Mouse (Mus musculus) stomach, embryonic 14.5 days (tissue): ENCODE data around the gene Dapk1. TPM values are rescaled to one million over a fixed set of nuclear protein-coding genes. Genes with fewer than 3 reads are reported as not detected.

Experiments used
- ATAC-seq: fragments of 200-750 bp; cut with Nextera tagmentation; 2 replicates; pipeline ENCODE4 v1.8.0; 2017; ENCODE audit warnings: low read depth, moderate TSS enrichment; ENCODE audit not compliant: insufficient number of reproducible peaks, insufficient read depth, low FRiP score
- H3K27ac ChIP-seq: fragments of 300-500 bp; sonication (generic); 2 replicates; pipeline ENCODE4 v1.5.1; 2014; ENCODE audit warnings: mild to moderate bottlenecking, low read length, moderate library complexity, mixed read lengths
- H3K27me3 ChIP-seq: fragments of 300-500 bp; sonication (generic); 2 replicates; pipeline ENCODE4 v1.6.1; 2014; ENCODE audit warnings: low read length, control low read depth, mixed read lengths; ENCODE audit not compliant: control insufficient read depth, insufficient read depth
- H3K36me3 ChIP-seq: fragments of 300-500 bp; sonication (generic); 2 replicates; pipeline ENCODE4 v1.6.1; 2014; ENCODE audit warnings: mild to moderate bottlenecking, control low read depth, low read length, moderate library complexity, mixed read lengths; ENCODE audit not compliant: control insufficient read depth, insufficient read depth
- H3K4me1 ChIP-seq: fragments of 300-500 bp; sonication (generic); 2 replicates; pipeline ENCODE4 v1.6.1; 2014; ENCODE audit warnings: low read length, control low read depth, mixed read lengths; ENCODE audit not compliant: control insufficient read depth, insufficient read depth
- H3K4me2 ChIP-seq: fragments of 300-500 bp; sonication (generic); replicated peaks from 2 replicates; pipeline ENCODE4 v1.6.1; 2014; ENCODE audit warnings: low read depth, low read length, control low read depth
- H3K4me3 ChIP-seq: fragments of 300-500 bp; sonication (generic); 2 replicates; pipeline ENCODE4 v1.5.1; 2014; ENCODE audit warnings: low read depth, low read length, control low read depth
- H3K9ac ChIP-seq: fragments of 300-500 bp; sonication (generic); replicated peaks from 2 replicates; pipeline ENCODE4 v1.6.1; 2014; ENCODE audit warnings: low read depth, mild to moderate bottlenecking, control low read depth, low read length, moderate library complexity, mixed read lengths
- H3K9me3 ChIP-seq: fragments of 300-500 bp; sonication (generic); 2 replicates; pipeline ENCODE4 v1.6.1; 2016; ENCODE audit warnings: low read depth, low read length, control low read depth; ENCODE audit not compliant: control insufficient read depth
- WGBS: fragments of 180-500 bp; shearing (Covaris S2); extraction: QIAGEN DNeasy Blood & Tissue Kit; methylation state at CpG from one replicate; pipeline ENCODE4 v1.1.7; 2014; 5-methylcytosine and 5-hydroxymethylcytosine counted together
- polyA plus RNA-seq: library from polyadenylated mRNA; unstranded; fragments of >200 nt; fragmentation: Nextera tagmentation; extraction: Ambion mirVana; gene quantifications from 2 replicates; pipeline ENCODE4 v1.2.1, GENCODE M21; 2014

Dapk1 gene
- polyA plus RNA-seq, 1 experiment from 2014 or later = 21.6 TPM

DNA sequence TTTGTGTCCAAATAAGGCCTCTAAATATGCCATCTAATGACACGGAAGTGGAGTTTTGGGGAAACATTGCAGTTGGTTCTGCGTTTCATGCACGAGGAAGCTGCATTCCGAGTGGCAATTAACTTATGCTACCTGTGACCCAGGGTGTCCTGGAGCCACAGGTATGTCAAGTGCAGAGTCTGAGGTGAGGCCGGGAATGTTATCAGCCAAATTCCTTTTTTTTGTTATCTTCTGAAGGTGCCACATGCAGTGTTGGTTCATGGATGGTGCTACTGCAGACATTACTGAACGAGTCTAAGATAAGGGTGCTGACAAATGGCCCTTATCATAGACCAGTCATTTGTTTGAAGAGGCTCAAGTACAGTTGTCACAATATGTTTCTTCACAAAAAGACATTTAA lies 211.0 kb downstream of the Dapk1 start:
- Histone ChIP-seq H3K27ac (no peak overlapping the region), H3K4me1 (no peaks in the 10 kb centered on the region), H3K9ac (no peak overlapping the region), H3K4me2 (no peak overlapping the region), H3K27me3 (no peaks in the 10 kb centered on the region), H3K9me3 (no peaks in the 10 kb centered on the region), H3K4me3 (no peak overlapping the region), H3K36me3 (no peaks in the 10 kb centered on the region)
- 63% methylated on average over 6 of the region's 6 CpGs for WGBS
- ATAC-seq = no peak

Other genes with a start within 250 kb of the Dapk1 start
- gene BC051665, start 184.4 kb downstream of the Dapk1 start, polyA plus RNA-seq = not detected in 2 replicates
- gene Ctsll3, start 200.9 kb downstream of the Dapk1 start, polyA plus RNA-seq = not detected in 2 replicates